Mouse (Mus musculus) G1E (cell line): ENCODE measurements around the gene Clcnka.

ENCODE experiments used
- CTCF ChIP-seq: IDR thresholded peaks from 2 replicates; pipeline ENCODE4 v1.5.1; 2012; ENCODE audit warnings: low read depth, low read length, inconsistent platforms, mixed read lengths
- GATA1 ChIP-seq: IDR thresholded peaks from 2 replicates; pipeline ENCODE4 v1.6.1; 2012; ENCODE audit warnings: borderline replicate concordance, low read length, inconsistent platforms, mixed read lengths
- POLR2AphosphoS5 ChIP-seq: IDR thresholded peaks from 2 replicates; pipeline ENCODE4 v1.6.1; 2012; ENCODE audit warnings: low read depth, low read length, inconsistent platforms; ENCODE audit not compliant: insufficient replicate concordance

GRCm38 (mm10) chr4:141372426-141372825 lies 26.1 kb downstream of the Clcnka start:
- TF ChIP-seq CTCF (no peak), GATA1 (no peak), POLR2AphosphoS5 (no peak)
